Mouse (Mus musculus): ENCODE results near the gene Mrpl12.

Gene Mrpl12

DNA sequence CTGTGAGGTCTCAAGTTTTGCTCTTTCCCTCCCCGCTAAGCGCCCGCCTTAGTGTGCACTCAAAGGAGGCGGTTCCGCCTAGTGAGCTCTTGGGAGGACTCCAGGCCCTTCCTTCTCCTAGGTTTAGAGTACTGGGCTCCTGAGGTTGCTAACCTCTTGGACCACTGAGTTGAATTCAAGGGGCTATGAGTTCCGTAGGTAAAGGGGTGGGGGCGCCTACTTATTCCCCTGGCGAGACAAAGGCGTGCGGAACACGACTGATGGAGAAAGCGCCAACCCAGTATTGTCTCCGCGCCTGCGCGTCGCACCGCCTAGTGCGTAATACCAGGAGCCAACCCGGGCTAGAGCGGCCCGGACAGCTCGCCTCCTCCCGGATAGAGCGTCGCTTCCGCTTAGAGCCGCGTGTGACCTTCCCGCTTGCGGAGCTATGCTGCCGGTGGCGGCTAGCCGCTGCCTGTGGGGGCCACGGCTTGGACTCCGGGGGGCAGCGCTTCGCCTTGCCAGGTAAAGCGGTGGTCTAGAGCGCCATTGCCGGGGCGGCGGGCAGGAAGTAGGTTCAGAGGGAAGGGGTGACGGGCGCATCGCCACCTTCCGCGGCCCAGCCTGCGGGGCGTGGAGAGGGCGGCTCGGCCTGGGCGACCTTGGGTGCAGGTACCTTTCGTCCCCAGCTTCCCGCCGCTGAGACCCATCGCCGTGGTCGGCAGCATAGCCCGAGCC, at the start of gene Mrpl12:
TSS of gene Mrpl12 (plus strand) at position 349 of the 717 bp plus-strand sequence.
- peak; percentile 82 to 87 for DNase-seq (ENCODE audit: low spot score in 2 of 2)

DNA sequence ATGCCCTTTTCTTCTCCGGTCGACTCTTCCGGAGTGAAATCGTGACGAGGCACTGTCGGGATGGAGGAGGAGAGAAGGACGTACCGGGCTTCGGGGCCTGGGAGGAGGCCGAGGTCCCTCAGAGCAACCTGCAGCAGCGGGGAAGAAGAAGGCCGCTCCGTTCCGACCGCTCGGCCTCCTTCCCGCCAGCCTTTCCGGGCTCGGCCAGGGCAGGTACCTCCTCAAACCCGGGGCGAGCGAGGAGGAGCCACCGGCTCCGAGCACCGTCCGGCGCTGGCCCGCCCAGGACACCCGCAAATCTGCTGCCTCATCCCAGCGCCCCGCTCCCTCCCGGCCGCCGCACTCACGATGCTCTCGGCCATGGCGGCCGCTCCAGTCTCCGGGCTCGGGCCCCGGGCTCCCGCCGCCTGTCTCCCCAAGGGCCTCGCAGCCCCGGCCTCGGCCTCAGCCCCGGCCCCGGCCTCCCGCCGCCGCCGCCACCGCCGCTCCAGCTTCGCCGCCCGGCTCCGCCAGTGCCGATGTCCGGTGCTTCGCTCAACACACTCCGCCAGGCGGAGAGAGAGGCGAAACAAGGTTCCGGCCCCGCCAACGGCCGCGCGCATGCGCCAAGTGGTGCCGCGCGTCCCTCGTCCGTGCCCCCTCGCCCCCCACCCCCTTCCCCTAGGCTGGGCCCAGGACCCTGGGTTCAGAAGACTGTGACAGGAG, 47.1 kb upstream of the Mrpl12 start, which contains the start of gene Nploc4:
TSS of gene Nploc4 (minus strand) at position 557 of the 705 bp plus-strand sequence.
- DNase-seq (ENCODE audit: low spot score in 2 of 2), result peak; percentile 78 to 83

DNA sequence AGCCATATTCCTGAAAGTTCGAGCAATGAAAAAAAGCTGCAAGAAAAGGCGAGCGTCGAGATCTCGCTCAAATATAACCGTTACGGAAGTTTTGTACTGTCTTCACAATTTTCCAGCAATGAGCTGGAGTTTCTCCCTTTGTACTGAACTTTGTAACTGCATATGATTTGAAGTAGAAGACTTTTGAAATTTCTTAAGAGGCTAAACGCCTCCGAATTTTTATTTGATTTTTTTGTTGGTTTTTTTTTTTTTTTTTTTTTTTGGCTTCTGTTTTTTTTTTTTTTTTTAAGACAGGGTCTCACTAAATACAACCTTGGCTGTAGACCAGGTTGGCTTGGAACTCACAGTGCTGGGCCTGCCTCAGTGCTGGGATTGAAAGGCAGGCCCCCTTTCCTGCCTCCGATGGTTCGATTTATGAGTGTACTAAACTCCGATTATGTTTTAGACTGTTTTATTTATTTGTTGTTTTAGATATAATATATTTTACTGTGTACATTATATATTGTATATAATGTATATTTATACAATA, 46.5 kb upstream of the Mrpl12 start:
- no peak for DNase-seq (ENCODE audit: low spot score in 2 of 2)

DNA sequence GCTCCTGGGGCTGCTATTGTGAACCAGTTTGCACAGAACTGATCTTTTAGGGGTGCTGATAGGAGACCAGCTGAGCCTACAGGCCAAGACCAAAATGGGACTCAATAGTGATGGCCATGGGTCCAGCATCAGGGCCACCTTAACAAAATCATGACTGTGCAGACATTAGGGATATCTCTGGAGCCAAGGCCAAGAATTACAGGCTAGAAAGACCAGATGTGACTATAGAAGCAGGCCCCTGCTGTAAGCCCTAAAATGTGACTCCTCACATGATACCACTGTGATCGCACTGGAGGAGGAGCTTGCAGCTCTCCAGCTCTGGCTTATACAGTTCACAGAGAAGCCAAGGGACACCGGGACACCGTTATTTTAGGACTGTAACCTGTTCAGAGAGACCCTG, 42.1 kb upstream of the Mrpl12 start, which contains the start of gene Tspan10:
TSS of gene Tspan10 (plus strand) at position 301 of the 400 bp plus-strand sequence.
- no peak for DNase-seq (ENCODE audit: low spot score in 2 of 2)

DNA sequence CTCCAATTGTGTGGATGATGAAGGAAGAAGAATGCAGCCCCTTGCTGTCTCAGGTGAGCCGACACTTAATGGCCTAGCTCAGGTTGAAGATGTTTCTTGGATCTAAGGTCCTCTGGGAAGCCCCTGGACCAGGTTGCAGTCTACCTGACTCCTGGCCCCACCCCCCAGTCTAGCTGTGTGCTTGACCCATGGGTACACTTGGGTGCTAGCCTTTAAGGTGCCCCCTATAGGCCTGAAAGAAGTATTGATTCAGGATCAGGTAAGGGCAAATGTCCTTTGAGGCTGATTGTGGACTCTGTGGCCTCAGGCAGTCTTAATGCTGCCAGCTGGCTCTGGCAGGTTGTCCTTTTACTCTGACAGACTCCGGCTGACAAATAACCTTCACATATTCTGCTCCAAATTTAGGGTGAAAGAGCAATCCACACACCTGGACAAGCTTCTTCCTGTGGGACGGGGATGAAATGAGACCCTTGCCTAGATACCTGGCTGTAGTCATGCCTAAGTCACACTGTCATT, 41.6 kb upstream of the Mrpl12 start:
- DNase-seq (ENCODE audit: low spot score in 2 of 2), result no peak

DNA sequence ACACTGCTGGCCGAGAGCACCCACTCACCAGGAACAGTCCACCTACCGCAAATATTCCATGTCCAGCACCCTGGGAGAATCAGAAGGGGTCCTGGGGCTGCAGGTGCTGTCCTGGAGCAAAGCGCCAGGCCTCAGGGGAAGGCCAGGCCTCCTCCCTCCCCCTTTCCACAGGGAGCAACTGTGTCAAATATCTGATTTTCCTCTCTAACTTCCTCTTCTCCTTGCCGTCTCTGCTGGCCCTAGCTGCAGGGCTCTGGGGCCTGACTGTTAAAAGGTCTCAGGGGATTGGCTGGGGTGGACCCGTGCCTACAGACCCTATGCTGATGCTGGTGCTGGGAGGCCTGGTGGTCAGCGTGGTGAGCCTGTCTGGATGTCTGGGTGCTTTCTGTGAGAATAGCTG, 40.3 kb upstream of the Mrpl12 start:
- DNase-seq (ENCODE audit: low spot score in 2 of 2), result no peak

DNA sequence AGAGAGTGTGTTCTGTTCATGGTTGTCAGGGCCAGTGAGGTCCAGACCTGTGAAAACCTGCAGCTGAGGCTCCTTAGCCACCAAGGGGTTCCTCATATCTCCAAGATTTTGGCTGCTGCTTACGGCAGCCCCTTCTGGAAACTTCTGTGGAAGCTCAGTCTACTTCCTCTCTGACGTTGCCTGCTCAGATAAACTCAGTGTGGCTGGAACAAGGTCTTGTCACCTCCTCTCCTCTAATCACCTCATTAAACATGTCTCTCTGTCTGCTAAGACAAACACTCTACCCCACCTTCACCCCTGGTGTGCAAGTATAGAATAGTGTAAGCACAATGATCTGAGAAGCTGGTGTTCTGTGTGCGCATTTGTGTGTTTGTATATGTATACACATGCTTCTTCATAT, 38.9 kb upstream of the Mrpl12 start:
- DNase-seq (ENCODE audit: low spot score in 2 of 2), result no peak

DNA sequence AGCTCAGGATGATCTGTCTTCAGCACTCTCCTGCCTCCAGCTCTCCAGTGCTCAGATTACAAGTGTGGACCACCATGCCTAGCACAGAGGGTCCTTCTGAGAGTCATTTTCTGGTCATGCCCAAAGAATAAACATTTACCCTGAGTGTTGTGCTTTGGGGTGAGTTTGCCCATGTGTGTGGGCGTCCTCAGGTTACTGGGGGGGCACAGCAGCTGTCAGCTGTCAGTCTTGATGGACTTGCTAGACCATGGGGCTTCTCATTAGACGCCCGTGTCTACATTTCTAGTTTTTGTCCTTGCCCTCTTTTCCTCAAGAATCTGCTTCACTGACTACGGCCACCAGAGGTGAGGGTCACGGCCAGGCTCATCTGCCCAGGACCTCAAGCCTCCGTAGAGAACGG, 37.2 kb upstream of the Mrpl12 start:
- no peak for DNase-seq (ENCODE audit: low spot score in 2 of 2)

DNA sequence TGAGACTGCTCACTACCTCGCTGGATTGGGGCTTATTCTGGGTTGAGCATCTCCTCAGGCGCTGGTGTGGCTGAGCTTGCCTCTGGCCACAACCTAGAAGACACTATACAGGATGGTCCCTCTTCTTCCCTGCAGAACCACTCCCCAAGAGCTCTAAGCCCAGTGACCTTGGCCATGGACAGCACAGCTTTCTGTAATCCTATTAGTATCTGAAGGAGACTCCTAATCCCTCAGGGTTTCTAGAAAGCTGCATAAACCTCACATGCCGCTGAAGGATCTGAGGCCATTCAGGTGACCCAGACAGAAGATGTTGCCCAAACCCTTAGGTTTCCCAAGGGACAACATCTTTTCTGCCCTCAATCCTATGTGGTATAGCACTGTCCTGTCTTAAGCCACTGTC, 32.2 kb upstream of the Mrpl12 start:
- DNase-seq (ENCODE audit: low spot score in 2 of 2), result no peak

DNA sequence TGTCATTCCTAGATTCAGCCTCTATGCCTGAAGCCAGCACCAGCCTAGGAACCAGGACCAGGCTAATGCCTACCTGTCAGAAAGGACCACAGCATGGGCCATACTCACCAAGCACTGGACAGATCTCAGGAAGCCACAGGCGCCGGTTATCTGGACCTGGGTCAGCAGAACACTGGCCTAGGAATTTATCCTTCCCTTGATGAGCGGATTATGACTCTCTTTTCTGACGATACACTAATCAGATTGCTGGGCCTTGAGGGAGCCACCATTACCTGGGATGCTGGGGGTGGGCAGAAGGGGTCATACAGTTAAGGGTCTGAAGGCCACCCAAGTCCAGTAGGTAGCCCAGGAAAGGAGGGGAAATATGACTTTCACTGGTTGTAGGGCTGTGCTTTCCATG, 31.1 kb upstream of the Mrpl12 start, which contains the start of gene Pde6g:
TSS of gene Pde6g (minus strand) at position 195 of the 400 bp plus-strand sequence.
- DNase-seq (ENCODE audit: low spot score in 2 of 2), result no peak

DNA sequence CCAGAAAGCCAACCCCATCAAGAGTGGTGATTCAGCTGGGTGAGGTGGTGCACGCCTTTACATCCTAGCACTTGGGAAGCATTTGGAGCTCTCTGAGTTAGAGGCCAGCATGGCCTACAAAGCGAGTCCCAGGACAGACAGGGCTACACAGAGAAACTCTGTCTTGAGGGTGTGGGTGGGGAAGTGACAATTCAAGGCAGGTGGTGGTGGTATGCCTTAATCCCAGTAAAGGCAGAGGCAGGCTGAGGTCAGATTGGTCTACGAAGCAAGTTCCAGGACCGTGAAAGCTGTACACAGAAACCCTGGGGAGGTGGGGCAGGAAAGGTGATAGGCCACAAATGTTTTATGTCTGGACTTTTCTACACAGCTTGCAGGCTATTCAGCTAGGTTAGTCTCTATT, 29.4 kb upstream of the Mrpl12 start:
- DNase-seq (ENCODE audit: low spot score in 2 of 2), result no peak

DNA sequence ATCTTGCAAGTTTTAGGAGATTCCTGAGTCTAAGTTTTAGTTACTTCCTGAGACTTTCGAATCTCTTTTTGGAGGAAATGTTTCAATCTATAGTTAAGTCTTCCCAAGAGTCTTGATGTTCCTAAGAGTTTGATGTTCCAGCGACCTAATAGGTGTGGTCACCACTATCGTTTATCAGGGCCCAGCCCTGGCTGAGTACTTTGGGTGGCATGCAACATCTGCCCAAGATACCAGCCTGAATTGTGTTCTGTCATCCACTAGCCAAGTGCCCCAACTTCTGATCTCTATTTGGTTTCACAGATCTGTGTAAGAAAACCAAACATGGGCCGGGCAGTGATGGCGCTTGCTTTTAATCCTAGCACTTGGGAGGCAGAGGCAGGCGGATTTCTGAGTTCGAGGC, 29.0 kb upstream of the Mrpl12 start:
- no peak for DNase-seq (ENCODE audit: low spot score in 2 of 2)

DNA sequence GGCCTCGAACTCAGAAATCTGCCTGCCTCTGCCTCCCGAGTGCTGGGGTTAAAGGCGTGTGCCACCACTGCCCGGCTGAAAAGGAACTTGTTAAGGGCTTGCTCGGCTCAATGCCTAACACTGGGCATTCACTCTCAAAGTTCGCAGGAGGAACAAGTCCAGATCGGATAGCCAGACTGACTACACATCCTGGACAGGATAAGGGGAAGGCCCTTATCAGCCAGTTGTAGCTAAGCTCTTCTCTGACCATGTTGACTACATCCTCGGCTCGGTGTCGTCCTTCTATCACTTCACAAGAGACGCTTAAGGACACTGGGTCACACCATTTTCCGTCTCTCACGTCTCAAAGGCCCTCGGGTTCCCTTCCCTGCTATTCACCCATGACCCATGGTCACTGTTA, 27.0 kb upstream of the Mrpl12 start:
- no peak for DNase-seq (ENCODE audit: low spot score in 2 of 2)

DNA sequence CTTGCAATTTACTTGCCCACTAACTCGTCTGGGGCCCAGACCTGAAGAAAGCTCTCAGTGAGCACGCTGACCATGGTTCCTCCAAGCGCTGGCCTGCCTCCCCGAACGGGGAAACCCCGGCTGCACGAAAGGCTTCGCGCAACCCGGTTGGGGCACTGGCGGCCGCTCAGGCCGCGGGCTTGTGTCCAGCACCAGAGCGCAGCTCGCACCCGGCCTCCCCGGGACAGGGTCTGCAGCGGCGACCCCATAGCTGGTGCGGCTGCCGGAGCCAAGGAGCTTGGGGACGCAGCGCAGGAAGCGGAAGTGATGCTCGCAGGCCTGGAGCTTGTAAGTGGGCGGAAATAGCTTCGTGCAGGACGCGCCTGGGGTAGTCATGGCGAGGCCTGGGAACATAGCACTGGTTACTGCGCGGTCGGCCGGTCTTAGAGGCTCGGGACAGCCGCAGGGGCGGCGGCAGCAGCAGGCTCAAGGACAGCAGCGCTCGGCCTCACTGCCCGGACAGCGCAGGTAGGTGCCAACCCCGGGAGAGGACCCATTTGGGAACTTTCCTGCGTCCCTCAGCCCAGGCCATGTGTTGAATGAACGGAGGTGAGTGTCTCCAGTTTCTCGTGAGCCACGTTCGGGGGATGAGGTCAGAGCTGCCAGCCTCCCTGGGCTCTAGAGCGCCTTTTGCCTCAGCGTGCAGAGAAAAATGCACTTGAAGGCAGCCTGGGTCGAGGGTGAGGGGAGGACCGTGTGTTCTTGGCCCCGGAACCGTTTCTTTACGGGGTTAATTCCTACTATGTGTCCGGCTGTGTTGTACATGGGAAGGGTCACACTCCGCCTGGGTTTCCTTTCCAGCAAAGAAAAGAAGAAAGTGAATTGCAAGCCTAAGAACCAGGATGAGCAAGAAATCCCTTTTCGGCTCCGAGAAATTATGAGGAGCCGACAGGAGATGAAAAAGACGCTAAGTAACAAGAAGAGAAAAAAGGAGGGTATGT, 26.4 kb upstream of the Mrpl12 start, which contains the start of the genes Oxld1 and Ccdc137:
TSS of gene Oxld1 (minus strand) at position 297 of the 980 bp plus-strand sequence.
TSS of gene Ccdc137 (plus strand) at position 344 of the 980 bp plus-strand sequence.
- peak; percentile 68 to 72 for DNase-seq (ENCODE audit: low spot score in 2 of 2)

DNA sequence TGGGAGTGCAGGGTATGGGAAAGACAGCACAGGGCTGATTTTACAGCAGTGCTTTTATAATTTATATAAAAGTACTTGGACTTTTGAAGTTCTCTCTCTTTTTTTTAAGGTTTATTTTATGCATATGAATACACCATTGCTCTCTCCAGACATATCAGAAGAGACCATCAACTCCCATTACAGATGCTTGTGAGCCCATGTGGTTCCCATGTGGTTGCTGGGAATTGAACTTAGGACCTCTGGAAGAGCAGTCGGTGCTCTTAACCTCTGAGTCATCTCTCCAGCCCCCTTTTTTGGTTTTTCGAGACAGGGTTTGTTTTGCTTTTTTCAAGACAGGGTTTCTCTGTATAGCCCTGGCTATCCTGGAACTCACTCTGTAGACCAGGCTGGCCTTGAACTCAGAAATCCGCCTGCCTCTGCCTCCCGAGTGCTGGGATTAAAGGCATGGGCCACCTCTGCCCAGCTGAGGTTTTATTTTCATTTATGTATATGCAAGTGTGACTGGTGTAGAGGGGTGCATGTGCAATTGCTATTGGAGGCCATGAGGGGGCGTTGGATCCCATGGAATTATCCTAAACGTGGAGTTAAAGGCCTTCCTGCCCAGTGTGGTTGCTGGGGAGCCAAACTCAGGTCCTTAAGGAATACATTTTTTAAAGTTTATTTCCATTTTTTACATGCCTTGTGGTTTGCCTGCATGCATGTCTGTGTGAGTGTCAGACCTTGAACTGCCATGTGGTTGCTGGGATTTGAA, 25.4 kb upstream of the Mrpl12 start:
- DNase-seq (ENCODE audit: low spot score in 2 of 2), result no peak

DNA sequence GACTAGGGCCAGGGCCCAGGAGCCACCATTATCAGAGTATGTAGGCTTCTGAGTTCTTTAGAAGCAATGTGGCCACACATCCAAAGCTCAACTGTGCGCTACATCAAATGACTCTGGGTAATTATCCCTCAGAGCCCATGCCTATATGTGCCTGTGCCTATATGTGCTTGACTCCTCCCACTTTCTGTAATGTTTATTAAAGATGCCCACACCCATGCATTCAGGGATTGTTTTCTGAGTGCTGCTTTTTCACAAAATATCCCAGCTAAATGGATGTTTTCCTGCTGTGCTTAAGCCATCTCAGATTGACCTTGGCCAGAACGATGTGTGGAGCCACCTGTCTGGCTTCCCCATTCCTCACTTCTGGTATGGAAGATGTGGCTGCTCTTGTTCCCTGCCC, 20.9 kb upstream of the Mrpl12 start:
- no peak for DNase-seq (ENCODE audit: low spot score in 2 of 2)

DNA sequence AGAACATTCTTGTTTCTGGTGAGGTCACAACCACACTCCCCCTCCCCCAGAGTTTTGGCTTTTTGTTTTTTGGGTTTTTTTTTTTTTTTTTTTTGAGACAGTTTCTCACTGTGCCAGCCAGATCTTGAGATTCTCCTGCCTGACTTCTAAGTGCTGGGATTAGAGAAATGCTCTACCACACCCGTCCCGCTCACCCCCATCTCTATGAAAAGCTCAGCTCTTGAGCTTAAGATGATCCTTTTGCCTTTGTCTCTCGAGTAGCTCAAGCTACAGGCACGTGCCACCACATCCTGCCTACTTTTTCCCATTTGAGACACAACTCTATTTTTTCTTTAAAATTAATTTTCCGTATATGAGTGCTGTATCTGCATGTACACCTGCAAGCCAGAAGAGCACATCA, 20.0 kb upstream of the Mrpl12 start:
- no peak for DNase-seq (ENCODE audit: low spot score in 2 of 2)

DNA sequence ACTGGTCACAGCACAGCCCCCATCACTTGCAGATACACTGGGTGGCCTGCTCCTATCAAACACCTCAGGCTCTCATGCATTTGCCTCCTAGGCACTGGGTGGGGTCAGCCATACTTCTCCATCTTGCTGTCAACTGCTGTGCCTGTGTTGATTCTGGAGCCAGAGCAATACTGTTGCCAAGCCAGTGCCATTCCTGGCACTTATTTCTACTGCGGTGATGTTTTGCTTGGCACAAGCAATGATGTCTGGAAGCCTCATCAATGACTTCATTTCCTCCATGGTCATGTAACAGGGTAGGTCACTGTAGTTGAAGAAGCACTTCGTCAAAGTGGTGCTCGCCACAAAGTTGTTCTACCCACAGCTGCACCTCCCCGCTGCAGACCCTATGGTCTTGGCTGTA, 18.9 kb upstream of the Mrpl12 start:
- no peak for DNase-seq (ENCODE audit: low spot score in 2 of 2)

DNA sequence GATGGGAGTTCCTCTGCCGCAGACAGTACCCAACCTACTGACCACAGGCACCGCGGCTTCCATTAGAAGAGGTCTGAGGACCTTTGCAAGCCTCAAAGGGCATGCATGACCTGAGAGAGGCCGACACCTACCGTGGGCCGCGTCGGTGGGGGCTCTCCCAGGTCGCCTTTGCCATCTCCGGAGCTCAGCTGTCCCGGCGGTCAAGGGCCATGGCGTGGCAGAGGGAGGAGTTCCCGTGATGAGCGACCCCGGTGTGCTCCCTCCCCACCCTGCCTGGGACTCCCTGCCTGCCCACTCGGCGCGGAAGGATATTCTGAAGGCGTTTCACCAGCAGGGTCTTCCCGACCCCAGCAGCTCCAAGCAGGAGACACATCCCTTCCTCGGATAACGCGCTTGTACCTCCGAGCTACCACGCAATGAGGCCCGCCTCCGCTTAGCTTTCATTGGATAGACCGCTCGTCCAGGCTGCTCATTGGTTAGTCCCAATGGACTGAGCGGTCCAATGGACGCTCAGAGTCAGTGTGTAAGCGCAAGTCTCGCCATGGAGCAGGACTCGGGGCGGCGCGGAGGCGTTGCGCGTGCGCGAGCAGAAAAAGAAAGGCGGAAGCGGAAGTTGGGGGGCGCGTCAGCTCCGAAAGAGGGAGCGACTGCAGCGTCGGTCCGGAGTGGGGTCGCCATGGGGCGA, 17.2 kb upstream of the Mrpl12 start, which contains the start of gene Arl16:
TSS of gene Arl16 (minus strand) at position 557 of the 685 bp plus-strand sequence.
- DNase-seq (ENCODE audit: low spot score in 2 of 2), result peak; percentile 87 to 94

DNA sequence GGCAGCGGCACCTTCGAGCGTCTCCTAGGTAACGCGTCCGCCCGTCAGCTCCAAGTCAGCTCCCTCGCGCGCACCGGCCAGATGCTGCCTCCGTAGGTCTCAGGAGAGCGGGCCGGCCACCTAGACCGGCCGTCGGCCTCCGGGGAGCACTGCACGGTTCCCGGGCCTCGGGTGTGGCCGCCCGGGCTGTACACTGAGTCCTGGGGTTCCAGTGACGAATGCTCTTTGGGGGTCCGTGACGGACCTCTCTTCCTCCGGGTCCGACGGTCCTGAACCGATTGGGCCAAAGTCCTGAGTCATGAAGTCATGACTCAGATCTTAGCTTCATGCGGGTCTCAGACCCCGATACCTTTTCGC, 16.7 kb upstream of the Mrpl12 start:
- no peak for DNase-seq (ENCODE audit: low spot score in 2 of 2)

All from urinary bladder, postnatal 36 days (tissue).